Mouse (Mus musculus): ENCODE measurements around the gene Dyrk3. TPM values are rescaled to one million over a fixed set of nuclear protein-coding genes. Genes with fewer than 3 reads are reported as not detected.

The Dyrk3 gene
- total and polyA plus RNA-seq, 3 experiments = 16.9 to 52.4 (median 21.1) TPM

DNA sequence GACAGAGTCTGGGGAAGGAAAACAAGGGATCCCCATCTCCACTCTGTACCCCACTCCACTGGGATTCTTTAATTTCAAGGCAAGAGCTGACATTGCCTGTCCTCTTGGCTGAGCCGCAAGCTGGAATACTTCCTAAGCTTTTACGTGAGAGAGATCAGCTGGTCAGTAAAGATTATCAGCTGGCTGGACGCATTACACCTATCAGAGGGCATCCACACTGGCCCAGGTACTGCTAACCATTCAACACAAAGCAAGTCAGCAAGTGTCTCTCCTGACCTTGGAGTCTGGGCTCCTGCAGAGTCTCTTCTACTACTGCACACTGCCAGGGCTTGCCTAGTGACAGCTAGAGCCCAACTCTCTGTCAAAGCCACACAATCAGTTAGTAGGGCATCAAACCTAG is 46.7 kb downstream of the Dyrk3 start:
- Histone ChIP-seq H3K27me3 (ENCODE audit: insufficient read depth, low read length) (peaks cover 6% of the 10 kb centered on the region; the same call in 1 of the 2 replicates), H3K9me3 (replicated peaks) (no peaks in the 10 kb centered on the region), H3K4me3 (ENCODE audit: low read depth, low read length) (no peak overlapping the region), H3K4me1 (ENCODE audit: insufficient read depth, low read depth, low read length) (peaks cover 30% of the 10 kb centered on the region), H3K36me3 (replicated peaks) (peaks cover 19% of the 10 kb centered on the region)
- ATAC-seq (ENCODE audit: extremely low read depth, insufficient number of reproducible peaks, low FRiP score, poor library complexity, severe bottlenecking) = no peak
- no peak for DNase-seq (ENCODE audit: low spot score)
- no peak for TF ChIP-seq POLR2AphosphoS5 (IDR thresholded peaks at IDR 0.05; ENCODE audit: insufficient replicate concordance, low read depth, low read length)

DNA sequence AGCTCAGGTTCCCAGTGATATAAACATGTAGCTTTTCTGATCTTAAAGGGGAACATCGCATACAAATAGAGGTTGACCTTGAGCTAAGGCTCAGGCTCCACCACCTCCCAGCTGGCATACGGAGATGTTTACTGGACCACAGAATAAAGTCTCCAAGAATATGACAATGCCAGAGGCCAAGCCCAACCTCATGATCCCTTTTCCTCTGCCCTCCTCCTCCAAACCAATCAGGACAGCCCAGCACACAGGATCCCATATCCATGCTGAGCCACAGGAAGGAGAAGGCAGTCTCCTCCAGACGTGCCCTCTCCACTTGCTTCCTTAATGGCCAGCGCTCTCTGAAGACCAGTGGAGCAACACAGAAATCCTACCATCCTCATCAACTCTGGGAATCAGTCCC is 47.3 kb downstream of the Dyrk3 start:
- no peak for TF ChIP-seq CTCF (IDR thresholded peaks at IDR 0.05; ENCODE audit: low read depth, low read length)
- no peak for TF ChIP-seq POLR2AphosphoS5 (IDR thresholded peaks at IDR 0.05; ENCODE audit: insufficient replicate concordance, low read depth, low read length)
- no peak for TF ChIP-seq GATA1 (IDR thresholded peaks at IDR 0.05; ENCODE audit: borderline replicate concordance, low read length)
- TF ChIP-seq TAL1 (conservative IDR thresholded peaks at IDR 0.05; ENCODE audit: low read depth, low read length) = no peak
- no peak for TF ChIP-seq GATA2 (IDR thresholded peaks at IDR 0.05; ENCODE audit: borderline replicate concordance, low read depth, low read length)
- DNase-seq (ENCODE audit: low spot score) = no peak
- Histone ChIP-seq H3K4me1 (ENCODE audit: insufficient read depth, low read depth, low read length) (peaks cover 24% of the 10 kb centered on the region), H3K36me3 (replicated peaks) (peaks cover 19% of the 10 kb centered on the region), H3K27me3 (ENCODE audit: insufficient read depth, low read length) (no peaks in the 10 kb centered on the region; the same call in 1 of the 2 replicates), H3K9me3 (replicated peaks) (no peaks in the 10 kb centered on the region), H3K4me3 (ENCODE audit: low read depth, low read length) (no peak overlapping the region)
- no peak for ATAC-seq (ENCODE audit: extremely low read depth, insufficient number of reproducible peaks, low FRiP score, poor library complexity, severe bottlenecking)

- Histone ChIP-seq H3K27me3 (ENCODE audit: insufficient read depth, low read length) (no peaks in the 10 kb centered on the region; the same call in 1 of the 2 replicates), H3K4me3 (ENCODE audit: low read depth, low read length) (no peak overlapping the region), H3K36me3 (replicated peaks) (peaks cover 19% of the 10 kb centered on the region), H3K4me1 (ENCODE audit: insufficient read depth, low read depth, low read length) (peaks cover 19% of the 10 kb centered on the region), H3K9me3 (replicated peaks) (no peaks in the 10 kb centered on the region)
- DNase-seq (ENCODE audit: low spot score) = no peak
- TF ChIP-seq POLR2AphosphoS5 (IDR thresholded peaks at IDR 0.05; ENCODE audit: insufficient replicate concordance, low read depth, low read length) (no peak), CTCF (IDR thresholded peaks at IDR 0.05; ENCODE audit: low read depth, low read length) (no peak), TAL1 (conservative IDR thresholded peaks at IDR 0.05; ENCODE audit: low read depth, low read length) (no peak), GATA2 (IDR thresholded peaks at IDR 0.05; ENCODE audit: borderline replicate concordance, low read depth, low read length) (no peak), GATA1 (IDR thresholded peaks at IDR 0.05; ENCODE audit: borderline replicate concordance, low read length) (no peak)
- no peak for ATAC-seq (ENCODE audit: extremely low read depth, insufficient number of reproducible peaks, low FRiP score, poor library complexity, severe bottlenecking)
Observed at GRCm38 (mm10) chr1:131090261-131090660, 47.9 kb downstream of the Dyrk3 start.

GRCm38 (mm10) chr1:131089525-131090127 is 48.5 kb downstream of the Dyrk3 start:
- peaks cover 20% of the 10 kb centered on the region for H3K4me1 ChIP-seq (ENCODE audit: insufficient read depth, low read depth, low read length)

DNA sequence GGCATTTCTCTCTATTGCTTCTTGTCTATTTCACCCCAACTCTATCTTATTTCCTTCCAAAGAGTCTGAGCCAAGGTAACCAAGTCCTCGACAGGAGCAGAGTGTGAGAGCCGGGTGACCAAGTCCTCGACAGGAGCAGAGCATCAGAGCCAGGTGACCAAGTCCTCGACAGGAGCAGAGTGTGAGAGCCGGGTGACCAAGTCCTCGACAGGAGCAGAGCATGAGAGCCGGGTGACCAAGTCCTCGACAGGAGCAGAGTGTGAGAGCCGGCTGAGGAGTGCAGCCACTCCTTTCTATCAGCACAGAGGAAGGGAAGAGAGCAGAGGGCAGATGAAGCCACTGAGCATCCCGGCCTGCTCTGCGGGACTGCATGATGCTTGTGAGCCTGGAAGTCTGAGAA is 49.6 kb downstream of the Dyrk3 start:
- TF ChIP-seq POLR2AphosphoS5 (IDR thresholded peaks at IDR 0.05; ENCODE audit: insufficient replicate concordance, low read depth, low read length) = no peak
- TF ChIP-seq TAL1 (conservative IDR thresholded peaks at IDR 0.05; ENCODE audit: low read depth, low read length) = no peak
- no peak for TF ChIP-seq GATA2 (IDR thresholded peaks at IDR 0.05; ENCODE audit: borderline replicate concordance, low read depth, low read length)
- TF ChIP-seq GATA1 (IDR thresholded peaks at IDR 0.05; ENCODE audit: borderline replicate concordance, low read length) = no peak
- TF ChIP-seq CTCF (IDR thresholded peaks at IDR 0.05; ENCODE audit: low read depth, low read length) = no peak
- Histone ChIP-seq H3K4me1 (ENCODE audit: insufficient read depth, low read depth, low read length) (peaks cover 24% of the 10 kb centered on the region), H3K36me3 (replicated peaks) (peaks cover 10% of the 10 kb centered on the region), H3K4me3 (ENCODE audit: low read depth, low read length) (no peak overlapping the region), H3K9me3 (replicated peaks) (no peaks in the 10 kb centered on the region), H3K27me3 (ENCODE audit: insufficient read depth, low read length) (peaks cover 2% of the 10 kb centered on the region)
- ATAC-seq (ENCODE audit: extremely low read depth, insufficient number of reproducible peaks, low FRiP score, poor library complexity, severe bottlenecking) (no peak), DNase-seq (ENCODE audit: low spot score) (no peak)

More at GRCm38 (mm10) chr1:131089525-131090127, 48.5 kb downstream of the Dyrk3 start:
- peaks cover 17% of the 10 kb centered on the region for H3K36me3 ChIP-seq (replicated peaks)
- no peak overlapping the region for H3K4me3 ChIP-seq (ENCODE audit: low read depth, low read length)
- no peaks in the 10 kb centered on the region for H3K9me3 ChIP-seq (replicated peaks)
- ATAC-seq (ENCODE audit: extremely low read depth, insufficient number of reproducible peaks, low FRiP score, poor library complexity, severe bottlenecking) (no peak), DNase-seq (ENCODE audit: low spot score) (no peak)
- no peak for TF ChIP-seq POLR2AphosphoS5 (IDR thresholded peaks at IDR 0.05; ENCODE audit: insufficient replicate concordance, low read depth, low read length)
- no peak for TF ChIP-seq CTCF (IDR thresholded peaks at IDR 0.05; ENCODE audit: low read depth, low read length)
- TF ChIP-seq TAL1 (conservative IDR thresholded peaks at IDR 0.05; ENCODE audit: low read depth, low read length) = no peak
- TF ChIP-seq GATA2 (IDR thresholded peaks at IDR 0.05; ENCODE audit: borderline replicate concordance, low read depth, low read length) = no peak
- no peak for TF ChIP-seq GATA1 (IDR thresholded peaks at IDR 0.05; ENCODE audit: borderline replicate concordance, low read length)
- H3K27me3 ChIP-seq (ENCODE audit: insufficient read depth, low read length) = no peaks in the 10 kb centered on the region; the same call in 1 of the 2 replicates

GRCm38 (mm10) chr1:131086907-131087306 is 51.2 kb downstream of the Dyrk3 start:
- no peak for TF ChIP-seq CTCF (IDR thresholded peaks at IDR 0.05; ENCODE audit: low read depth, low read length)
- TF ChIP-seq POLR2AphosphoS5 (IDR thresholded peaks at IDR 0.05; ENCODE audit: insufficient replicate concordance, low read depth, low read length) = no peak
- no peak for TF ChIP-seq GATA1 (IDR thresholded peaks at IDR 0.05; ENCODE audit: borderline replicate concordance, low read length)
- no peak for TF ChIP-seq GATA2 (IDR thresholded peaks at IDR 0.05; ENCODE audit: borderline replicate concordance, low read depth, low read length)
- no peak for TF ChIP-seq TAL1 (conservative IDR thresholded peaks at IDR 0.05; ENCODE audit: low read depth, low read length)
- ATAC-seq (ENCODE audit: extremely low read depth, insufficient number of reproducible peaks, low FRiP score, poor library complexity, severe bottlenecking) (no peak), DNase-seq (ENCODE audit: low spot score) (no peak)
- Histone ChIP-seq H3K27me3 (ENCODE audit: insufficient read depth, low read length) (peaks cover 2% of the 10 kb centered on the region), H3K9me3 (replicated peaks) (no peaks in the 10 kb centered on the region), H3K4me3 (ENCODE audit: low read depth, low read length) (no peak overlapping the region), H3K36me3 (replicated peaks) (peaks cover 9% of the 10 kb centered on the region), H3K4me1 (ENCODE audit: insufficient read depth, low read depth, low read length) (peaks cover 24% of the 10 kb centered on the region)
